Mouse (Mus musculus) cerebellum, adult 9-10 months (tissue): ENCODE data around the gene Nwd1.
"Not testable (repeated sequence)": the region's sequence is repeated elsewhere in the genome, so short reads cannot be mapped to it uniquely, and the experiment has no call there.

ENCODE experiments used
- DNase-seq: peaks from one replicate; pipeline ENCODE4 v3.0.0; 2022

The Nwd1 gene

GRCm38 (mm10) chr8:72646060-72646767 is at the start of gene Nwd1:
TSS of gene Nwd1 (plus strand) at chr8:72646711.
- peak; percentile 42 for DNase-seq

- no peak for DNase-seq
These were observed 3.6 kb upstream of the Nwd1 start for GRCm38 (mm10) chr8:72642885-72643284.

DNA sequence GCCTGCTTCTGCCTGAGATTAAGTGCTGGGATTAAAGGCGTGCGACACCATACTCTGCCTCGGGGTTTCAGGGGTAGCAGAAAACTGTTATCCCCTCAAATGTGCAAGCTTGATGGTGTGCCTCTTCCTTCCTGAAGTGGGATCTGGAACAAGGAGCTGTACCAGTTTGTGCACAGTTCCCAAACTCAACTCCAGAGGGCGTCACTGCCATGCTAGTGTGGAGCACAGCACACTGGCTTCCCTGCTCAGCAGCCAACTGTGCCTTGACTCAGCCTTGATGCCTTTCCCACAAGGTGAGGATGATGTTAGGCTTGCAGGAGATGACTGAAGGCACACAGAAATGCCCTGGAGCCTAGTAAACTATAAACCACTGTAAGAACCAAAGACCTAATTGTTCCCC is 1.9 kb upstream of the Nwd1 start:
- no peak for DNase-seq

- DNase-seq = no peak
These were observed 245 bp downstream of the Nwd1 start for GRCm38 (mm10) chr8:72646768-72647143.

GRCm38 (mm10) chr8:72650697-72651096 is 4.2 kb downstream of the Nwd1 start:
- no peak for DNase-seq

GRCm38 (mm10) chr8:72654565-72655521 is 8.3 kb downstream of the Nwd1 start:
- DNase-seq = no peak

GRCm38 (mm10) chr8:72655522-72655912 is 9.0 kb downstream of the Nwd1 start:
- DNase-seq = no peak

- no peak for DNase-seq
These were observed 13.5 kb downstream of the Nwd1 start for GRCm38 (mm10) chr8:72659967-72660366.

DNA sequence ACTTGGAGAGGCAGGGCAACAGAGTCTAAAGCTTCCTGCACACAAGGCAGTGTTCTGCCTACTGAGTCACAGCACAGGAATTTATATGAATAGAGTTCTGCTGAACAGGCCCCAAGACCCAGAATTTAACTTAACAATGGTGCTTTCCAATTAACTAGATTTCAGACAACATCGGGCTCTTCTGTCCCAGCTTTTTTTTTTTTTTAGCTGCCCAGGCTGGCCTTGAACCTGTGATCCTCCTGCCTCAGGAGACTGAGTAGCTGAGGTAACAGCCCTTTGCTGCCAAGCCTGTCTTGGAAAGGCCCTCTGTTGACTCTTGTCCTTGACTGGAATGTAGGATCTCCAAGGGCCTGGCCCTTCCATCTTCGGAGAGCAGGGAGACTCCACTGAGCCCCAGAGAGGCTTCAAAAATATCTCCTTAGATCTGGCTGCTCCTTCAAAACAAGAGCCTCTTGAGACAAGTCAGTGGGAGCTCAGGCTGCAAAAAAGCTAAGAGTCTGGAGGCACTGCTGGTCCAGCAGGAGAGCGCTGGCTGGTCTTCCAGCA is 17.7 kb downstream of the Nwd1 start:
- DNase-seq = no peak

- no peak for DNase-seq
These were observed 18.2 kb downstream of the Nwd1 start for GRCm38 (mm10) chr8:72664757-72665156.

GRCm38 (mm10) chr8:72665405-72665804 is 18.9 kb downstream of the Nwd1 start:
- no peak for DNase-seq

GRCm38 (mm10) chr8:72668925-72669324 is 22.4 kb downstream of the Nwd1 start:
- no peak for DNase-seq

DNA sequence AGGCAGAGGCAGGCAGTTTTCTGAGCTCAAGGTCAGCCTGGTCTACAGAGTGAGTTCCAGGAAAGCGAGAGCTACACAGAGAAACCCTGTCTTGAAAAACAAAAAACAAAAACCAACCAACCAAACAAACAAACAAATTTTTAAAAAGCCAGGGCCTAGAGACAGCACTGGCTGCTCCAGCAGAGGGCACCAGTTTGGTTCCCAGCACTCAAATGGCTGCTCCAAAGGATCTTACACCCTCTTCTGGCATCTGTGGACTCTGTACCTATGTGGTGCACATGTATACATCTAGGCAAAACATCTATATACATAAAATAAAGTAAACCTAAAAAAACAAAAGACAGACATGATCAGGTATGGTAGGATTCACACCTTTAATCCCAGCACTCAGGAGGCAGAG is 26.3 kb downstream of the Nwd1 start:
- no peak for DNase-seq

DNA sequence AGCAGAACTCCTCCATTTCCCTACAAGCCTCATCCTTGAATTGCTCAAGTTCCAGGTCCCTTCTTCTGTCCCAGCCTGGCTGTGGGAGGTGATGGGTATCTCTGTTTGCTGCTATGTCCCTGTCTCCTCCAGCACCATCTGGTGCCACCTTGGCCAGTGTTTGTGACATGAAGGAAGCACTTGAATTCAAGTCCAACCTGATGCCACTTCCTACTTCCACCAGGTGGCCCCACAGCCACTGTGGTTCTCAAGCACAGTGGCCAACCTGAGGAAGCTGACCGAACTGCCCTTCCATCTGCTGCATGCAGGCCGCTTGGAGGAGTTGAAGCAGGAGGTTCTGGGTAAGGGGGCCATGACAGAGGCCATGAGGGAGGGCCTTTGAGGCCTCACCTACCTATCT is 27.7 kb downstream of the Nwd1 start:
- DNase-seq = peak; percentile 11

GRCm38 (mm10) chr8:72676436-72676835 is 29.9 kb downstream of the Nwd1 start:
- no peak for DNase-seq

- not testable (repeated sequence) for DNase-seq
These were observed 30.3 kb downstream of the Nwd1 start for GRCm38 (mm10) chr8:72676844-72677243.

GRCm38 (mm10) chr8:72677331-72677730 is 30.8 kb downstream of the Nwd1 start:
- DNase-seq = no peak

- DNase-seq = peak; percentile 58
These were observed 33.6 kb downstream of the Nwd1 start for GRCm38 (mm10) chr8:72680133-72680532.

GRCm38 (mm10) chr8:72682051-72682687 is 35.7 kb downstream of the Nwd1 start:
- DNase-seq = no peak

DNA sequence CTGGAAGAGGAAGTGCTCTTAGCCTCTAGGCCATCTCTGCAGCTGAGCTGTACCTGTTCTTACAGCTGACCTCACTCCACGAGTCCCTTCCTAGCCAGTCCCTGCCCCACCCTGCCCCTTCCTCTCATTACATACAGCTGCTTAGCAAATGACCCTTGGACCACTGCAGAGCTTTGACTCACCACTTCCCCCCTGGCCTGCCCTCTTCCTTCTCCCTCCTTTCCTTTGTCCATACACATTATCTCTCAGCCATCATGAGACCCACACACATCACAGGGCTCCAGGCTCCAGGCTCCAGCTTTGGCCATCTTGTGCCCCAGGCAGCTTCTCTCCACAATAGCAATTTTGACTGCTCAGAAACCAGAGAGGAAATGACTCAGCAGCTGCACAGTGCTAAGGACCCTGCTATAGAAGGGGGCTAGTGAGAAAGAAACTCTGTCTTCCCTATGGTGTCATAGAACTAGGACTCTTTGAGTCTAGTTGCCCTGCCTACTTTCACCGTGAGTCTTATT is 36.6 kb downstream of the Nwd1 start:
- DNase-seq = no peak

DNA sequence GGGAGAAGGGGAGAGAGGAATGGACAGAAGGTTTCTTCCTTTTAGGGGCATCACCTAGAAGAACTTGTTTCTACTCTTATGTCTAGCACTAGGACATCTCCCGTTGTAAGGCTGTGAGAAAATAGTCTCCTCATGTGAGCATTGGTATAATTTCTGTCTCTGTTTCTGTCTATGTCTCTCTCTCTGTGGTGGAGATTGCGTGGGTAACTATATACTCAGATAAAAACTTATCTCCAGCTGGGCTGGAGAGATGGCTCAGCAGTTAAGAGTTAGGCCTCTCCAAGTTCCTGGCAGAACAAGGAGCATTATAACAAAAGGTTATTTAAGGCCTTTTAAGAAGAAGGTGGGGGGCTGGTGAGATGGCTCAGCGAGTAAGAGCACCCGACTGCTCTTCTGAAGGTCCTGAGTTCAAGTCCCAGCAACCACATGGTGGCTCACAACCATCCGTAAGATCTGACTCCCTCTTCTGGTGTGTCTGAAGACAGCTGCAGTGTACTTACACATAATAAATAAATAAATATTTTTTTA is 37.1 kb downstream of the Nwd1 start:
- not testable (repeated sequence) for DNase-seq

- no peak for DNase-seq
These were observed 51.9 kb downstream of the Nwd1 start for GRCm38 (mm10) chr8:72698349-72698926.
